Mouse (Mus musculus) liver, postnatal 0 days (tissue): Measurements from ENCODE around the gene Cdk17.

ENCODE experiments used
- CTCF ChIP-seq: sonication (generic); IDR thresholded peaks from 2 replicates; pipeline ENCODE4 v1.5.1; 2016; ENCODE audit warnings: antibody characterized with exemption, low read depth
- EP300 ChIP-seq: IDR thresholded peaks from 2 replicates; pipeline ENCODE4 v1.6.1; 2016; ENCODE audit warnings: antibody characterized with exemption, low read depth, mild to moderate bottlenecking

- no peak for TF ChIP-seq EP300
- no peak for TF ChIP-seq CTCF
Measured at GRCm38 (mm10) chr10:93119809-93120208, 40.9 kb upstream of the Cdk17 start.
